Mouse (Mus musculus) right cerebral cortex, postnatal 4 days (tissue): ENCODE measurements around the gene Mtx1.
"Not testable (repeated sequence)": the region's sequence is repeated elsewhere in the genome, so short reads cannot be mapped to it uniquely, and the experiment has no call there.

Source experiments
- DNase-seq: peaks from one replicate; pipeline ENCODE4 v3.0.0-alpha.2; 2022

Mtx1 gene

GRCm38 (mm10) chr3:89179056-89179455 lies 47.8 kb downstream of the Mtx1 start:
- no peak for DNase-seq

- no peak for DNase-seq
Measured at GRCm38 (mm10) chr3:89178107-89178385, 48.8 kb downstream of the Mtx1 start.

- DNase-seq, result peak; percentile 81
Measured at GRCm38 (mm10) chr3:89177242-89178106, 49.4 kb downstream of the Mtx1 start, which contains the start of gene Scamp3. TSS of gene Scamp3 (plus strand) at chr3:89177473.

GRCm38 (mm10) chr3:89176421-89176820 lies 50.5 kb downstream of the Mtx1 start:
- no peak for DNase-seq

GRCm38 (mm10) chr3:89175544-89175943 lies 51.3 kb downstream of the Mtx1 start:
- no peak for DNase-seq

- no peak for DNase-seq
Measured at GRCm38 (mm10) chr3:89174844-89175243, 52.0 kb downstream of the Mtx1 start.

GRCm38 (mm10) chr3:89166945-89167344 lies 59.9 kb downstream of the Mtx1 start:
- no peak for DNase-seq

- DNase-seq, result no peak
Measured at GRCm38 (mm10) chr3:89165268-89165870, 61.5 kb downstream of the Mtx1 start.

- peak; percentile 89 for DNase-seq
Measured at GRCm38 (mm10) chr3:89164506-89165267, 62.2 kb downstream of the Mtx1 start, which contains the start of gene Clk2. TSS of gene Clk2 (plus strand) at chr3:89164795.

- DNase-seq, result no peak
Measured at GRCm38 (mm10) chr3:89163643-89164245, 63.1 kb downstream of the Mtx1 start.

- no peak for DNase-seq
Measured at GRCm38 (mm10) chr3:89163123-89163522, 63.8 kb downstream of the Mtx1 start.

- DNase-seq, result no peak
Measured at GRCm38 (mm10) chr3:89161786-89162185, 65.1 kb downstream of the Mtx1 start.

GRCm38 (mm10) chr3:89161207-89161606 lies 65.7 kb downstream of the Mtx1 start:
- not testable (repeated sequence) for DNase-seq

- peak; percentile 84 for DNase-seq
Measured at GRCm38 (mm10) chr3:89159616-89160344, 67.1 kb downstream of the Mtx1 start, which contains the start of gene Hcn3. TSS of gene Hcn3 (minus strand) at chr3:89160196.

- DNase-seq, result peak; percentile 51
Measured at GRCm38 (mm10) chr3:89159211-89159610, 67.7 kb downstream of the Mtx1 start.
